Mouse (Mus musculus) bone marrow macrophage, adult 2 months (primary cell): Measurements from ENCODE around the gene Fndc5. TPM values are rescaled to one million over a fixed set of nuclear protein-coding genes. Genes with fewer than 3 reads are reported as not detected.

Experiments used
- H3K27ac ChIP-seq: 2 replicates; pipeline ENCODE4 v1.5.1; 2012; ENCODE audit warnings: low read depth, low read length; ENCODE audit not compliant: insufficient read depth
- H3K4me1 ChIP-seq: 2 replicates; pipeline ENCODE4 v1.6.1; 2012; ENCODE audit warnings: low read length; ENCODE audit not compliant: control insufficient read depth, insufficient read depth
- H3K4me3 ChIP-seq: 2 replicates; pipeline ENCODE4 v1.5.1; 2012; ENCODE audit warnings: mild to moderate bottlenecking, low read length, moderate library complexity; ENCODE audit not compliant: insufficient read depth
- CTCF ChIP-seq: IDR thresholded peaks from 2 replicates; pipeline ENCODE4 v1.5.1; 2012; ENCODE audit warnings: low read depth, mild to moderate bottlenecking, low read length, moderate library complexity
- POLR2A ChIP-seq: IDR thresholded peaks from 2 replicates; pipeline ENCODE4 v1.6.1; 2012; ENCODE audit warnings: mild to moderate bottlenecking, low read depth, low read length, borderline replicate concordance
- polyA plus RNA-seq: library from polyadenylated mRNA; stranded (reverse); fragments of >200 nt; gene quantifications from 2 replicates; pipeline ENCODE4 v1.2.4, GENCODE M21; 2012; ENCODE audit not compliant: missing spikeins, insufficient read depth, insufficient read length

Fndc5 gene
- polyA plus RNA-seq, 1 experiment, result not detected

GRCm38 (mm10) chr4:129179560-129179959 lies 42.8 kb downstream of the Fndc5 start:
- Histone ChIP-seq H3K4me1 (peaks cover 6% of the 10 kb centered on the region), H3K4me3 (no peak overlapping the region), H3K27ac (no peak overlapping the region)
- TF ChIP-seq POLR2A (no peak), CTCF (no peak)

- Histone ChIP-seq H3K27ac (no peak overlapping the region), H3K4me3 (peak overlapping the region; percentile 81; the same call in 1 of the 2 replicates), H3K4me1 (peaks cover 21% of the 10 kb centered on the region)
- no peak for TF ChIP-seq CTCF
- TF ChIP-seq POLR2A, result no peak
These were observed 51.4 kb downstream of the Fndc5 start for GRCm38 (mm10) chr4:129188041-129188659.

GRCm38 (mm10) chr4:129188803-129189541 lies 52.2 kb downstream of the Fndc5 start:
- peaks cover 19% of the 10 kb centered on the region for H3K4me1 ChIP-seq
- no peak for TF ChIP-seq POLR2A
- no peak for TF ChIP-seq CTCF
- peak overlapping the region; percentile 81 for H3K4me3 ChIP-seq
- peak overlapping the region; percentile 47 for H3K27ac ChIP-seq

- TF ChIP-seq POLR2A (no peak), CTCF (no peak)
- H3K4me3 ChIP-seq, result peak within 1 kb of the TSS; percentile 94
- peaks cover 14% of the 10 kb centered on the region for H3K4me1 ChIP-seq
- peak within 1 kb of the TSS; percentile 73 for H3K27ac ChIP-seq
These were observed 53.0 kb downstream of the Fndc5 start, which contains the start of the genes S100pbp and Yars for GRCm38 (mm10) chr4:129189542-129190519. S100pbp (minus strand) TSS chr4:129189727. Yars (plus strand) TSS chr4:129189760.

- no peak for TF ChIP-seq POLR2A
- TF ChIP-seq CTCF, result no peak
- Histone ChIP-seq H3K27ac (peak overlapping the region; percentile 73), H3K4me3 (peak overlapping the region; percentile 94), H3K4me1 (peaks cover 14% of the 10 kb centered on the region)
These were observed 53.7 kb downstream of the Fndc5 start for GRCm38 (mm10) chr4:129190538-129190937.

GRCm38 (mm10) chr4:129191691-129192090 lies 54.9 kb downstream of the Fndc5 start:
- Histone ChIP-seq H3K27ac (no peak overlapping the region), H3K4me1 (peaks cover 14% of the 10 kb centered on the region), H3K4me3 (0 out of 2 replicates have a peak overlapping the region, but pooled peaks have one; percentile 94)
- TF ChIP-seq POLR2A, result no peak
- TF ChIP-seq CTCF, result no peak

Other genes starting within 250 kb of the Fndc5 start
- gene Azin2, start 174.6 kb upstream of the Fndc5 start, polyA plus RNA-seq, result 1.8 and 2.6 TPM in 2 replicates
- 54.5 and 64.3 TPM in 2 replicates for gene Ak2, start 145.0 kb upstream of the Fndc5 start, polyA plus RNA-seq
- gene Rnf19b, start 78.7 kb upstream of the Fndc5 start, polyA plus RNA-seq, result 91.7 and 94.9 TPM in 2 replicates
- not detected in 2 replicates for gene Tmem54, start 31.5 kb upstream of the Fndc5 start, polyA plus RNA-seq
- not detected in 2 replicates for gene Hpca, start 15.0 kb upstream of the Fndc5 start, polyA plus RNA-seq
- 25.9 and 26.8 TPM in 2 replicates for gene S100pbp, start 52.7 kb downstream of the Fndc5 start, polyA plus RNA-seq
- gene Yars, start 52.8 kb downstream of the Fndc5 start, polyA plus RNA-seq, result 18.0 and 21.7 TPM in 2 replicates
- 5.0 and 6.3 TPM in 2 replicates for gene C77080, start 124.4 kb downstream of the Fndc5 start, polyA plus RNA-seq
- gene Sync, start 150.6 kb downstream of the Fndc5 start, polyA plus RNA-seq, result not detected in 2 replicates
- 137 and 148 TPM in 2 replicates for gene Rbbp4, start 198.4 kb downstream of the Fndc5 start, polyA plus RNA-seq
- gene Zbtb8os, start 198.7 kb downstream of the Fndc5 start, polyA plus RNA-seq, result 70.2 and 76.9 TPM in 2 replicates
- gene Zbtb8a, start 241.1 kb downstream of the Fndc5 start, polyA plus RNA-seq, result 3.6 and 4.4 TPM in 2 replicates